Mouse (Mus musculus) hindbrain, embryonic 15.5 days (tissue): ENCODE data around the gene Bbs12. TPM values are rescaled to one million over a fixed set of nuclear protein-coding genes. Genes with fewer than 3 reads are reported as not detected.
A peak's percentile ranks its signal among the peaks of the same experiment; 100 is the strongest.

Experiments
- ATAC-seq: fragments of 200-750 bp; cut with Nextera tagmentation; 2 replicates; pipeline ENCODE4 v1.8.0; 2017; ENCODE audit warnings: low read depth, moderate number of reproducible peaks, moderate TSS enrichment; ENCODE audit not compliant: low FRiP score
- H3K27ac ChIP-seq: fragments of 300-500 bp; sonication (generic); replicated peaks from 2 replicates; pipeline ENCODE4 v1.5.1; 2015; ENCODE audit warnings: mild to moderate bottlenecking, inconsistent platforms
- H3K27me3 ChIP-seq: fragments of 300-500 bp; sonication (generic); 2 replicates; pipeline ENCODE4 v1.6.1; 2015; ENCODE audit warnings: control low read depth, inconsistent platforms
- H3K36me3 ChIP-seq: fragments of 300-500 bp; sonication (generic); 2 replicates; pipeline ENCODE4 v1.6.1; 2015; ENCODE audit warnings: control low read depth, inconsistent platforms
- H3K4me1 ChIP-seq: fragments of 300-500 bp; sonication (generic); replicated peaks from 2 replicates; pipeline ENCODE4 v1.6.1; 2015; ENCODE audit warnings: control low read depth, inconsistent platforms
- H3K4me2 ChIP-seq: fragments of 300-500 bp; sonication (generic); 2 replicates; pipeline ENCODE4 v1.6.1; 2015; ENCODE audit warnings: moderate library complexity, mild to moderate bottlenecking, inconsistent platforms
- H3K4me3 ChIP-seq: fragments of 300-500 bp; sonication (generic); 2 replicates; pipeline ENCODE4 v1.5.1; 2015; ENCODE audit warnings: mild to moderate bottlenecking, inconsistent platforms
- H3K9ac ChIP-seq: fragments of 300-500 bp; sonication (generic); 2 replicates; pipeline ENCODE4 v1.6.1; 2015; ENCODE audit warnings: inconsistent platforms
- H3K9me3 ChIP-seq: fragments of 300-500 bp; sonication (generic); 2 replicates; pipeline ENCODE4 v1.6.1; 2016; ENCODE audit warnings: control low read depth, inconsistent platforms
- WGBS: fragments of 180-500 bp; shearing (Covaris S2); methylation state at CpG from one replicate; pipeline ENCODE4 v1.1.7; 2015; 5-methylcytosine and 5-hydroxymethylcytosine counted together
- polyA plus RNA-seq: library from polyadenylated mRNA; unstranded; fragments of >200 nt; fragmentation: Nextera tagmentation; extraction: Ambion mirVana; gene quantifications from 2 replicates; pipeline ENCODE4 v1.2.1, GENCODE M21; 2015

Bbs12 gene
- polyA plus RNA-seq, 1 experiment from 2014 or later: 5.8 TPM

- H3K36me3 ChIP-seq: no peaks in the 10 kb centered on the region
- ATAC-seq: no peak
- no peak overlapping the region for H3K9ac ChIP-seq
- 95% methylated on average over 1 of the region's 1 CpGs for WGBS
- no peak overlapping the region for H3K4me3 ChIP-seq
- no peak overlapping the region for H3K4me2 ChIP-seq
- H3K27ac ChIP-seq: no peak overlapping the region
- H3K4me1 ChIP-seq: no peaks in the 10 kb centered on the region
- no peaks in the 10 kb centered on the region for H3K9me3 ChIP-seq
- H3K27me3 ChIP-seq: no peaks in the 10 kb centered on the region
Measured at GRCm38 (mm10) chr3:37329963-37330362, 17.6 kb downstream of the Bbs12 start.

GRCm38 (mm10) chr3:37331999-37332449 is 19.7 kb downstream of the Bbs12 start:
- H3K4me2 ChIP-seq: no peak overlapping the region
- H3K4me1 ChIP-seq: no peaks in the 10 kb centered on the region
- 74% methylated on average over 6 of the region's 6 CpGs for WGBS
- ATAC-seq: no peak
- H3K27me3 ChIP-seq: no peaks in the 10 kb centered on the region
- H3K9me3 ChIP-seq: no peaks in the 10 kb centered on the region
- H3K36me3 ChIP-seq: no peaks in the 10 kb centered on the region
- H3K4me3 ChIP-seq: no peak overlapping the region
- no peak overlapping the region for H3K27ac ChIP-seq
- H3K9ac ChIP-seq: no peak overlapping the region

GRCm38 (mm10) chr3:37334053-37334452 is 21.7 kb downstream of the Bbs12 start:
- H3K27ac ChIP-seq: no peak overlapping the region

GRCm38 (mm10) chr3:37341110-37341509 is 28.8 kb downstream of the Bbs12 start:
- WGBS: 63% methylated on average over 5 of the region's 5 CpGs
- Histone ChIP-seq H3K4me3 (no peak overlapping the region), H3K36me3 (no peaks in the 10 kb centered on the region), H3K4me2 (no peak overlapping the region), H3K9me3 (no peaks in the 10 kb centered on the region), H3K4me1 (no peaks in the 10 kb centered on the region), H3K27me3 (no peaks in the 10 kb centered on the region), H3K9ac (no peak overlapping the region), H3K27ac (no peak overlapping the region)
- no peak for ATAC-seq

More at GRCm38 (mm10) chr3:37334053-37334452, 21.7 kb downstream of the Bbs12 start:
- Histone ChIP-seq H3K4me3 (no peak overlapping the region), H3K4me1 (no peaks in the 10 kb centered on the region), H3K9me3 (no peaks in the 10 kb centered on the region), H3K4me2 (no peak overlapping the region), H3K27me3 (no peaks in the 10 kb centered on the region), H3K9ac (no peak overlapping the region), H3K36me3 (no peaks in the 10 kb centered on the region)
- no peak for ATAC-seq
- WGBS: 92% methylated on average over 4 of the region's 4 CpGs

GRCm38 (mm10) chr3:37342811-37343210 is 30.5 kb downstream of the Bbs12 start:
- no peak overlapping the region for H3K9ac ChIP-seq
- no peaks in the 10 kb centered on the region for H3K9me3 ChIP-seq
- H3K27me3 ChIP-seq: peaks cover 10% of the 10 kb centered on the region
- no peak overlapping the region for H3K27ac ChIP-seq
- H3K4me2 ChIP-seq: no peak overlapping the region
- WGBS: 71% methylated on average over 5 of the region's 5 CpGs
- no peak overlapping the region for H3K4me3 ChIP-seq
- H3K4me1 ChIP-seq: peaks cover 2% of the 10 kb centered on the region
- ATAC-seq: no peak
- no peaks in the 10 kb centered on the region for H3K36me3 ChIP-seq

GRCm38 (mm10) chr3:37347671-37348070 is 35.3 kb downstream of the Bbs12 start:
- Histone ChIP-seq H3K9me3 (no peaks in the 10 kb centered on the region), H3K27ac (no peak overlapping the region), H3K9ac (no peak overlapping the region), H3K36me3 (no peaks in the 10 kb centered on the region), H3K27me3 (peaks cover 28% of the 10 kb centered on the region), H3K4me3 (peak overlapping the region; percentile 79; the same call in 1 of the 2 replicates), H3K4me2 (peak overlapping the region; percentile 100), H3K4me1 (peaks cover 15% of the 10 kb centered on the region)
- 37% methylated on average over 9 of the region's 9 CpGs for WGBS
- no peak for ATAC-seq

- WGBS: under 1% methylated on average over 60 of the region's 75 CpGs
- Histone ChIP-seq H3K36me3 (no peaks in the 10 kb centered on the region), H3K27ac (no peak within 1 kb of the TSS), H3K27me3 (peaks cover 28% of the 10 kb centered on the region), H3K9ac (peak within 1 kb of the TSS; percentile 58), H3K4me2 (peak within 1 kb of the TSS; percentile 100), H3K4me1 (peaks cover 15% of the 10 kb centered on the region), H3K9me3 (no peaks in the 10 kb centered on the region), H3K4me3 (peak within 1 kb of the TSS; percentile 79)
- peak; percentile 73 for ATAC-seq
Measured at GRCm38 (mm10) chr3:37348221-37349165, 36.1 kb downstream of the Bbs12 start, which contains the start of gene Fgf2. TSS of gene Fgf2 (plus strand) at chr3:37348346.

GRCm38 (mm10) chr3:37349166-37349548 is 36.8 kb downstream of the Bbs12 start:
- Histone ChIP-seq H3K27ac (no peak overlapping the region), H3K36me3 (no peaks in the 10 kb centered on the region), H3K9me3 (no peaks in the 10 kb centered on the region), H3K4me1 (peaks cover 15% of the 10 kb centered on the region), H3K4me3 (peak overlapping the region; percentile 79), H3K27me3 (peaks cover 28% of the 10 kb centered on the region), H3K4me2 (peak overlapping the region; percentile 100), H3K9ac (peak overlapping the region; percentile 58; the same call in 1 of the 2 replicates)
- peak; percentile 8; the same call in 1 of the 2 replicates for ATAC-seq
- 9% methylated on average over 8 of the region's 8 CpGs for WGBS

- Histone ChIP-seq H3K9ac (no peak overlapping the region), H3K27ac (no peak overlapping the region), H3K36me3 (no peaks in the 10 kb centered on the region), H3K4me2 (no peak overlapping the region), H3K4me1 (peaks cover 15% of the 10 kb centered on the region), H3K4me3 (no peak overlapping the region), H3K27me3 (peaks cover 28% of the 10 kb centered on the region), H3K9me3 (no peaks in the 10 kb centered on the region)
- no peak for ATAC-seq
- WGBS: 60% methylated on average over 7 of the region's 7 CpGs
Measured at GRCm38 (mm10) chr3:37350386-37350785, 38.0 kb downstream of the Bbs12 start.

GRCm38 (mm10) chr3:37353951-37354481 is 41.7 kb downstream of the Bbs12 start:
- 83% methylated on average over 10 of the region's 10 CpGs for WGBS
- Histone ChIP-seq H3K9me3 (no peaks in the 10 kb centered on the region), H3K36me3 (no peaks in the 10 kb centered on the region), H3K27me3 (peaks cover 7% of the 10 kb centered on the region), H3K27ac (no peak overlapping the region), H3K4me1 (peaks cover 1% of the 10 kb centered on the region), H3K4me2 (no peak overlapping the region), H3K9ac (no peak overlapping the region), H3K4me3 (no peak overlapping the region)
- ATAC-seq: no peak

- Histone ChIP-seq H3K9me3 (no peaks in the 10 kb centered on the region), H3K27me3 (peaks cover under 1% of the 10 kb centered on the region; the same call in 1 of the 2 replicates), H3K36me3 (no peaks in the 10 kb centered on the region), H3K9ac (no peak overlapping the region), H3K4me3 (no peak overlapping the region), H3K27ac (no peak overlapping the region), H3K4me1 (no peaks in the 10 kb centered on the region), H3K4me2 (no peak overlapping the region)
- no peak for ATAC-seq
- WGBS: 72% methylated on average over 1 of the region's 1 CpGs
Measured at GRCm38 (mm10) chr3:37354737-37355136, 42.4 kb downstream of the Bbs12 start.

GRCm38 (mm10) chr3:37360729-37361128 is 48.4 kb downstream of the Bbs12 start:
- WGBS: 86% methylated on average over 9 of the region's 9 CpGs
- H3K9me3 ChIP-seq: no peaks in the 10 kb centered on the region
- H3K27ac ChIP-seq: no peak overlapping the region
- no peaks in the 10 kb centered on the region for H3K4me1 ChIP-seq
- no peaks in the 10 kb centered on the region for H3K36me3 ChIP-seq
- no peak for ATAC-seq
- no peak overlapping the region for H3K4me2 ChIP-seq
- no peak overlapping the region for H3K9ac ChIP-seq
- H3K4me3 ChIP-seq: no peak overlapping the region
- H3K27me3 ChIP-seq: no peaks in the 10 kb centered on the region
